In genomic region chr11:4158676-4159075, GRCm38 (mm10) we compare ENCODE assay signal across 26 mouse cellular contexts. TPM values are rescaled to one million over a fixed set of nuclear protein-coding genes. Genes with fewer than 3 reads are reported as not detected.
DNase-seq lines count a peak whose midpoint lies in the region; ATAC-seq and TF ChIP-seq lines count a peak whose summit lies in the region.
"Had no signal": no experiment of that assay in that cellular context is flagged by ENCODE, and none has a peak within 500 bp of the region (broad histone marks: within the 10 kb centered on the region; RNA-seq: fewer than 3 reads in every experiment).

No protein-coding gene starts in this region.

- H3K4me3 ChIP-seq in hindbrain, embryonic 13.5 days, result no peak overlapping the region
- H3K4me3 ChIP-seq in hindbrain, embryonic 16.5 days (ENCODE audit: low read length), result no peak overlapping the region
- H3K4me3 ChIP-seq in kidney, embryonic 15.5 days (replicated peaks), result no peak overlapping the region
- H3K4me3 ChIP-seq in midbrain, postnatal 0 days (ENCODE audit: low read depth, low read length), result no peak overlapping the region
- no peak overlapping the region for H3K4me3 ChIP-seq in midbrain, embryonic 16.5 days (ENCODE audit: low read depth, low read length)
- H3K4me3 ChIP-seq in limb, embryonic 15.5 days, result no peak overlapping the region
- H3K4me3 ChIP-seq: intestine, embryonic 15.5 days; left cerebral cortex, adult 2 months; midbrain, embryonic 12.5 days; neural tube, embryonic 12.5 days had no signal

- no peaks in the 10 kb centered on the region for H3K27me3 ChIP-seq in hindbrain, embryonic 13.5 days
- H3K27me3 ChIP-seq in hindbrain, embryonic 16.5 days (replicated peaks; ENCODE audit: control insufficient read depth, insufficient read depth, low read length), result no peaks in the 10 kb centered on the region
- no peaks in the 10 kb centered on the region for H3K27me3 ChIP-seq in kidney, embryonic 15.5 days
- H3K27me3 ChIP-seq in midbrain, postnatal 0 days (ENCODE audit: insufficient read depth, low read length), result no peaks in the 10 kb centered on the region
- no peaks in the 10 kb centered on the region for H3K27me3 ChIP-seq in midbrain, embryonic 16.5 days (ENCODE audit: control insufficient read depth, insufficient read depth, low read depth, low read length)
- no peaks in the 10 kb centered on the region for H3K27me3 ChIP-seq in limb, embryonic 15.5 days
- H3K27me3 ChIP-seq: embryonic facial prominence, embryonic 12.5 days; forebrain, embryonic 15.5 days; intestine, embryonic 15.5 days; midbrain, embryonic 12.5 days; neural tube, embryonic 12.5 days had no signal

- peaks cover 22% of the 10 kb centered on the region for H3K36me3 ChIP-seq in hindbrain, embryonic 13.5 days
- H3K36me3 ChIP-seq in hindbrain, embryonic 16.5 days (ENCODE audit: control insufficient read depth, insufficient read depth, low read length), result peaks cover 4% of the 10 kb centered on the region
- H3K36me3 ChIP-seq in kidney, embryonic 15.5 days, result peaks cover 27% of the 10 kb centered on the region
- peaks cover 9% of the 10 kb centered on the region for H3K36me3 ChIP-seq in midbrain, postnatal 0 days (ENCODE audit: insufficient read depth, low read length)
- H3K36me3 ChIP-seq in midbrain, embryonic 16.5 days (ENCODE audit: control insufficient read depth, insufficient read depth, low read length), result peaks cover 3% of the 10 kb centered on the region; the same call in 1 of the 2 replicates
- peaks cover 18% of the 10 kb centered on the region; the same call in 1 of the 2 replicates for H3K36me3 ChIP-seq in limb, embryonic 15.5 days

- WGBS in hindbrain, embryonic 13.5 days, result 94% methylated on average over 3 of the region's 3 CpGs
- 86% methylated on average over 3 of the region's 3 CpGs for WGBS in hindbrain, embryonic 16.5 days
- WGBS in kidney, embryonic 15.5 days, result 91% methylated on average over 3 of the region's 3 CpGs
- WGBS in midbrain, postnatal 0 days, result 78% methylated on average over 3 of the region's 3 CpGs
- 86% methylated on average over 3 of the region's 3 CpGs for WGBS in midbrain, embryonic 16.5 days
- 73% methylated on average over 3 of the region's 3 CpGs for WGBS in limb, embryonic 15.5 days

- H3K27ac ChIP-seq in hindbrain, embryonic 13.5 days, result no peak overlapping the region
- H3K27ac ChIP-seq in hindbrain, embryonic 16.5 days (ENCODE audit: low read depth, low read length), result no peak overlapping the region
- no peak overlapping the region for H3K27ac ChIP-seq in kidney, embryonic 15.5 days
- H3K27ac ChIP-seq in midbrain, postnatal 0 days (ENCODE audit: low read depth, low read length), result no peak overlapping the region
- H3K27ac ChIP-seq in midbrain, embryonic 16.5 days (ENCODE audit: low read length), result no peak overlapping the region
- no peak overlapping the region for H3K27ac ChIP-seq in limb, embryonic 15.5 days
- H3K27ac ChIP-seq: forebrain, embryonic 15.5 days; intestine, embryonic 15.5 days; left cerebral cortex, adult 2 months; liver, embryonic 14.5 days; midbrain, embryonic 12.5 days; neural tube, embryonic 12.5 days had no signal

- no peaks in the 10 kb centered on the region for H3K9me3 ChIP-seq in hindbrain, embryonic 13.5 days
- no peaks in the 10 kb centered on the region for H3K9me3 ChIP-seq in hindbrain, embryonic 16.5 days (ENCODE audit: control insufficient read depth, low read length)
- H3K9me3 ChIP-seq in kidney, embryonic 15.5 days (replicated peaks), result 0 out of 2 replicates have a peak, but pooled peaks cover 3% of the 10 kb centered on the region
- H3K9me3 ChIP-seq in midbrain, postnatal 0 days (ENCODE audit: low read length), result no peaks in the 10 kb centered on the region
- no peaks in the 10 kb centered on the region for H3K9me3 ChIP-seq in midbrain, embryonic 16.5 days (replicated peaks; ENCODE audit: control insufficient read depth, low read length, poor library complexity, severe bottlenecking)
- H3K9me3 ChIP-seq in limb, embryonic 15.5 days, result no peaks in the 10 kb centered on the region
- H3K9me3 ChIP-seq: embryonic facial prominence, embryonic 12.5 days; forebrain, embryonic 15.5 days; intestine, embryonic 15.5 days; midbrain, embryonic 12.5 days; neural tube, embryonic 12.5 days had no signal

- peak overlapping the region; percentile 97; the same call in 1 of the 2 replicates for H3K4me2 ChIP-seq in hindbrain, embryonic 13.5 days
- H3K4me2 ChIP-seq in hindbrain, embryonic 16.5 days (ENCODE audit: low read length), result no peak overlapping the region
- H3K4me2 ChIP-seq in kidney, embryonic 15.5 days, result no peak overlapping the region
- H3K4me2 ChIP-seq in midbrain, postnatal 0 days (ENCODE audit: low read depth, low read length, poor library complexity, severe bottlenecking), result peak overlapping the region; percentile 6; the same call in 1 of the 2 replicates
- no peak overlapping the region for H3K4me2 ChIP-seq in midbrain, embryonic 16.5 days (ENCODE audit: low read length)
- H3K4me2 ChIP-seq in limb, embryonic 15.5 days, result peak overlapping the region; percentile 79; the same call in 1 of the 2 replicates

- TF ChIP-seq CTCF in midbrain, postnatal 0 days (IDR thresholded peaks at IDR 0.05), result no peak

- ATAC-seq in hindbrain, embryonic 13.5 days (ENCODE audit: low FRiP score), result no peak
- ATAC-seq in hindbrain, embryonic 16.5 days, result no peak
- ATAC-seq in kidney, embryonic 15.5 days (replicated peaks; ENCODE audit: low FRiP score), result no peak
- no peak for ATAC-seq in midbrain, postnatal 0 days (ENCODE audit: low FRiP score)
- no peak for ATAC-seq in midbrain, embryonic 16.5 days
- no peak for ATAC-seq in limb, embryonic 15.5 days (ENCODE audit: insufficient number of reproducible peaks, low FRiP score, low TSS enrichment, low read depth)
- ATAC-seq: activated CD4-positive, CD25-positive, alpha-beta regulatory T cell, adult 4 months; forebrain, embryonic 15.5 days; intestine, embryonic 15.5 days had no signal

- H3K9ac ChIP-seq in hindbrain, embryonic 13.5 days, result no peak overlapping the region
- no peak overlapping the region for H3K9ac ChIP-seq in hindbrain, embryonic 16.5 days (ENCODE audit: low read depth, low read length)
- no peak overlapping the region for H3K9ac ChIP-seq in kidney, embryonic 15.5 days
- H3K9ac ChIP-seq in midbrain, postnatal 0 days (replicated peaks; ENCODE audit: low read length, poor library complexity, severe bottlenecking), result no peak overlapping the region
- H3K9ac ChIP-seq in midbrain, embryonic 16.5 days (ENCODE audit: low read depth, low read length), result no peak overlapping the region
- H3K9ac ChIP-seq in limb, embryonic 15.5 days, result no peak overlapping the region
- H3K9ac ChIP-seq: intestine, embryonic 15.5 days; liver, embryonic 14.5 days; lung, embryonic 14.5 days; neural tube, embryonic 12.5 days had no signal

- DNase-seq in kidney, adult 8-10 months, result peak; percentile 41 to 51
- no peak for DNase-seq in midbrain, postnatal 0 days (ENCODE audit: low spot score)
- DNase-seq in T-cell, adult 2 months (ENCODE audit: low spot score), result no peak
- DNase-seq: adrenal gland, postnatal 10 days; cerebellum, adult 18-20 months; cerebellum, postnatal 14 days; gastrocnemius, postnatal 10 days; heart, postnatal 4 days; left cerebral cortex, postnatal 4 days; lung, embryonic 14.5 days; retina, postnatal 1 day; thymus, postnatal 25 days had no signal

- peaks cover 52% of the 10 kb centered on the region for H3K4me1 ChIP-seq in hindbrain, embryonic 13.5 days (replicated peaks)
- peaks cover 29% of the 10 kb centered on the region for H3K4me1 ChIP-seq in hindbrain, embryonic 16.5 days (ENCODE audit: control insufficient read depth, insufficient read depth, low read depth, low read length)
- H3K4me1 ChIP-seq in kidney, embryonic 15.5 days, result peaks cover 36% of the 10 kb centered on the region
- peaks cover 11% of the 10 kb centered on the region; the same call in 1 of the 2 replicates for H3K4me1 ChIP-seq in midbrain, postnatal 0 days (ENCODE audit: insufficient read depth, low read length)
- H3K4me1 ChIP-seq in midbrain, embryonic 16.5 days (ENCODE audit: control insufficient read depth, insufficient read depth, low read length), result peaks cover 29% of the 10 kb centered on the region
- peaks cover 36% of the 10 kb centered on the region for H3K4me1 ChIP-seq in limb, embryonic 15.5 days

RNA-seq across cellular contexts. Expression of gene Ccdc157, which starts 1.4 kb away (rescaled TPM):
- 7.2 and 8.1 TPM in 2 replicates for polyA plus RNA-seq in hindbrain, embryonic 13.5 days (2015; fragmentation: Nextera tagmentation; extraction: Ambion mirVana)
- polyA plus RNA-seq in hindbrain, embryonic 16.5 days (2015; fragmentation: Nextera tagmentation; extraction: Ambion mirVana), result 9.1 and 10.9 TPM in 2 replicates
- 7.2 and 9.0 TPM in 2 replicates for polyA plus RNA-seq in kidney, embryonic 15.5 days (2015; fragmentation: Nextera tagmentation; extraction: Ambion mirVana)
- total RNA-seq in midbrain, postnatal 0 days (2014; rRNA removed), result 22.0 and 23.3 TPM in 2 replicates
- polyA plus RNA-seq in midbrain, postnatal 0 days (2015; fragmentation: Nextera tagmentation; extraction: Ambion mirVana), result 9.0 and 10.7 TPM in 2 replicates
- 9.1 and 10.9 TPM in 2 replicates for polyA plus RNA-seq in midbrain, embryonic 16.5 days (2015; fragmentation: Nextera tagmentation; extraction: Ambion mirVana)
- polyA plus RNA-seq in limb, embryonic 15.5 days (2015; fragmentation: Nextera tagmentation; extraction: Ambion mirVana), result 10.9 and 12.3 TPM in 2 replicates

RNA-seq across cellular contexts. Expression of gene Sf3a1, which starts 1.5 kb away (rescaled TPM):
- polyA plus RNA-seq in hindbrain, embryonic 13.5 days (2015; fragmentation: Nextera tagmentation; extraction: Ambion mirVana), result 54.3 and 55.1 TPM in 2 replicates
- 38.7 and 52.4 TPM in 2 replicates for polyA plus RNA-seq in hindbrain, embryonic 16.5 days (2015; fragmentation: Nextera tagmentation; extraction: Ambion mirVana)
- 57.8 and 61.7 TPM in 2 replicates for polyA plus RNA-seq in kidney, embryonic 15.5 days (2015; fragmentation: Nextera tagmentation; extraction: Ambion mirVana)
- total RNA-seq in midbrain, postnatal 0 days (2014; rRNA removed), result 46.0 and 49.6 TPM in 2 replicates
- 34.2 and 37.3 TPM in 2 replicates for polyA plus RNA-seq in midbrain, postnatal 0 days (2015; fragmentation: Nextera tagmentation; extraction: Ambion mirVana)
- polyA plus RNA-seq in midbrain, embryonic 16.5 days (2015; fragmentation: Nextera tagmentation; extraction: Ambion mirVana), result 53.8 and 54.0 TPM in 2 replicates
- polyA plus RNA-seq in limb, embryonic 15.5 days (2015; fragmentation: Nextera tagmentation; extraction: Ambion mirVana), result 44.9 and 45.2 TPM in 2 replicates

RNA-seq across cellular contexts. Expression of gene Rnf215, which starts 23.7 kb away (rescaled TPM):
- 42.9 and 44.0 TPM in 2 replicates for polyA plus RNA-seq in hindbrain, embryonic 13.5 days (2015; fragmentation: Nextera tagmentation; extraction: Ambion mirVana)
- polyA plus RNA-seq in hindbrain, embryonic 16.5 days (2015; fragmentation: Nextera tagmentation; extraction: Ambion mirVana), result 50.0 and 52.4 TPM in 2 replicates
- 27.4 and 28.2 TPM in 2 replicates for polyA plus RNA-seq in kidney, embryonic 15.5 days (2015; fragmentation: Nextera tagmentation; extraction: Ambion mirVana)
- 93.8 and 112 TPM in 2 replicates for total RNA-seq in midbrain, postnatal 0 days (2014; rRNA removed)
- polyA plus RNA-seq in midbrain, postnatal 0 days (2015; fragmentation: Nextera tagmentation; extraction: Ambion mirVana), result 49.2 and 52.9 TPM in 2 replicates
- polyA plus RNA-seq in midbrain, embryonic 16.5 days (2015; fragmentation: Nextera tagmentation; extraction: Ambion mirVana), result 52.0 and 53.6 TPM in 2 replicates
- 30.8 and 35.5 TPM in 2 replicates for polyA plus RNA-seq in limb, embryonic 15.5 days (2015; fragmentation: Nextera tagmentation; extraction: Ambion mirVana)

RNA-seq across cellular contexts. Expression of gene Tbc1d10a, which starts 27.9 kb away (rescaled TPM):
- polyA plus RNA-seq in hindbrain, embryonic 13.5 days (2015; fragmentation: Nextera tagmentation; extraction: Ambion mirVana), result 26.1 and 28.0 TPM in 2 replicates
- polyA plus RNA-seq in hindbrain, embryonic 16.5 days (2015; fragmentation: Nextera tagmentation; extraction: Ambion mirVana), result 37.6 and 41.0 TPM in 2 replicates
- polyA plus RNA-seq in kidney, embryonic 15.5 days (2015; fragmentation: Nextera tagmentation; extraction: Ambion mirVana), result 43.9 and 44.5 TPM in 2 replicates
- total RNA-seq in midbrain, postnatal 0 days (2014; rRNA removed), result 41.9 and 48.4 TPM in 2 replicates
- 31.9 and 36.2 TPM in 2 replicates for polyA plus RNA-seq in midbrain, postnatal 0 days (2015; fragmentation: Nextera tagmentation; extraction: Ambion mirVana)
- polyA plus RNA-seq in midbrain, embryonic 16.5 days (2015; fragmentation: Nextera tagmentation; extraction: Ambion mirVana), result 33.6 and 34.8 TPM in 2 replicates
- polyA plus RNA-seq in limb, embryonic 15.5 days (2015; fragmentation: Nextera tagmentation; extraction: Ambion mirVana), result 58.7 and 61.9 TPM in 2 replicates

RNA-seq across cellular contexts. Expression of gene Sec14l2, which starts 35.5 kb away (rescaled TPM):
- 2.3 and 3.4 TPM in 2 replicates for polyA plus RNA-seq in hindbrain, embryonic 13.5 days (2015; fragmentation: Nextera tagmentation; extraction: Ambion mirVana)
- 6.6 and 7.0 TPM in 2 replicates for polyA plus RNA-seq in hindbrain, embryonic 16.5 days (2015; fragmentation: Nextera tagmentation; extraction: Ambion mirVana)
- polyA plus RNA-seq in kidney, embryonic 15.5 days (2015; fragmentation: Nextera tagmentation; extraction: Ambion mirVana), result 1.3 and 2.2 TPM in 2 replicates
- total RNA-seq in midbrain, postnatal 0 days (2014; rRNA removed), result 8.2 and 13.2 TPM in 2 replicates
- polyA plus RNA-seq in midbrain, postnatal 0 days (2015; fragmentation: Nextera tagmentation; extraction: Ambion mirVana), result 5.5 and 6.9 TPM in 2 replicates
- 4.2 and 4.8 TPM in 2 replicates for polyA plus RNA-seq in midbrain, embryonic 16.5 days (2015; fragmentation: Nextera tagmentation; extraction: Ambion mirVana)
- polyA plus RNA-seq in limb, embryonic 15.5 days (2015; fragmentation: Nextera tagmentation; extraction: Ambion mirVana), result 1.9 and 2.0 TPM in 2 replicates
- total RNA-seq: granulocyte monocyte progenitor cell, adult 5-6 weeks had no signal

Comparison
In these comparisons a context has a peak if more than half of its experiments do, and no peak if none do; other contexts are left out.
1. H3K4me2 ChIP-seq: peak in hindbrain, embryonic 13.5 days (single experiment), midbrain, postnatal 0 days (single experiment) and limb, embryonic 15.5 days (single experiment); none in hindbrain, embryonic 16.5 days (single experiment), kidney, embryonic 15.5 days (single experiment) and midbrain, embryonic 16.5 days (single experiment).
2. DNase-seq: peak in kidney, adult 8-10 months (2 of 2); none in midbrain, postnatal 0 days (single experiment) and T-cell, adult 2 months (single experiment).